Mouse (Mus musculus): Measurements from ENCODE around the gene Acap1. TPM values are rescaled to one million over a fixed set of nuclear protein-coding genes. Genes with fewer than 3 reads are reported as not detected.
A peak's percentile ranks its signal among the peaks of the same experiment; 100 is the strongest.

The Acap1 gene
- polyA plus RNA-seq, 1 experiment from 2014 or later = 6.8 TPM

- Histone ChIP-seq H3K4me3 (ENCODE audit: low read depth, low read length) (no peak overlapping the region), H3K9ac (ENCODE audit: low read depth, low read length) (no peak overlapping the region), H3K4me1 (ENCODE audit: control insufficient read depth, low read depth, low read length) (peaks cover 59% of the 10 kb centered on the region), H3K9me3 (replicated peaks; ENCODE audit: control insufficient read depth, low read length) (no peaks in the 10 kb centered on the region), H3K27me3 (ENCODE audit: control insufficient read depth, insufficient read depth, low read depth, low read length) (no peaks in the 10 kb centered on the region), H3K27ac (ENCODE audit: low read length) (no peak overlapping the region), H3K36me3 (ENCODE audit: control insufficient read depth, insufficient read depth) (no peaks in the 10 kb centered on the region), H3K4me2 (ENCODE audit: low read depth, low read length) (no peak overlapping the region)
- WGBS (ENCODE audit: insufficient replicate concordance) = 67% methylated on average over 4 of the region's 4 CpGs
- ATAC-seq (ENCODE audit: low read depth) = no peak
Observed at GRCm38 (mm10) chr11:69883066-69883465, 12.3 kb downstream of the Acap1 start.

GRCm38 (mm10) chr11:69881787-69882670 is 13.3 kb downstream of the Acap1 start:
- H3K4me1 ChIP-seq (ENCODE audit: control insufficient read depth, low read depth, low read length) = peaks cover 59% of the 10 kb centered on the region

GRCm38 (mm10) chr11:69880853-69881603 is 14.3 kb downstream of the Acap1 start, which contains the start of gene Kctd11:
Kctd11 (minus strand) TSS chr11:69881406.
- Histone ChIP-seq H3K4me3 (ENCODE audit: low read depth, low read length) (peak within 1 kb of the TSS; percentile 67), H3K27me3 (ENCODE audit: control insufficient read depth, insufficient read depth, low read depth, low read length) (no peaks in the 10 kb centered on the region), H3K4me1 (ENCODE audit: control insufficient read depth, low read depth, low read length) (peaks cover 62% of the 10 kb centered on the region), H3K36me3 (ENCODE audit: control insufficient read depth, insufficient read depth) (no peaks in the 10 kb centered on the region), H3K9me3 (replicated peaks; ENCODE audit: control insufficient read depth, low read length) (no peaks in the 10 kb centered on the region), H3K9ac (ENCODE audit: low read depth, low read length) (peak within 1 kb of the TSS; percentile 72), H3K4me2 (ENCODE audit: low read depth, low read length) (peak within 1 kb of the TSS; percentile 93), H3K27ac (ENCODE audit: low read length) (peak within 1 kb of the TSS; percentile 92)
- under 1% methylated on average over 46 of the region's 46 CpGs for WGBS (ENCODE audit: insufficient replicate concordance)
- ATAC-seq (ENCODE audit: low read depth) = peak; percentile 84

More at GRCm38 (mm10) chr11:69881787-69882670, 13.3 kb downstream of the Acap1 start:
- Histone ChIP-seq H3K27ac (ENCODE audit: low read length) (no peak overlapping the region), H3K36me3 (ENCODE audit: control insufficient read depth, insufficient read depth) (no peaks in the 10 kb centered on the region), H3K4me2 (ENCODE audit: low read depth, low read length) (peak overlapping the region; percentile 93), H3K9ac (ENCODE audit: low read depth, low read length) (peak overlapping the region; percentile 72), H3K4me3 (ENCODE audit: low read depth, low read length) (peak overlapping the region; percentile 67), H3K9me3 (replicated peaks; ENCODE audit: control insufficient read depth, low read length) (no peaks in the 10 kb centered on the region), H3K27me3 (ENCODE audit: control insufficient read depth, insufficient read depth, low read depth, low read length) (no peaks in the 10 kb centered on the region)
- 67% methylated on average over 21 of the region's 21 CpGs for WGBS (ENCODE audit: insufficient replicate concordance)
- no peak for ATAC-seq (ENCODE audit: low read depth)

GRCm38 (mm10) chr11:69880506-69880852 is 14.9 kb downstream of the Acap1 start:
- Histone ChIP-seq H3K4me2 (ENCODE audit: low read depth, low read length) (peak overlapping the region; percentile 93), H3K9ac (ENCODE audit: low read depth, low read length) (peak overlapping the region; percentile 72), H3K27me3 (ENCODE audit: control insufficient read depth, insufficient read depth, low read depth, low read length) (no peaks in the 10 kb centered on the region), H3K27ac (ENCODE audit: low read length) (peak overlapping the region; percentile 92), H3K36me3 (ENCODE audit: control insufficient read depth, insufficient read depth) (no peaks in the 10 kb centered on the region), H3K4me1 (ENCODE audit: control insufficient read depth, low read depth, low read length) (peaks cover 68% of the 10 kb centered on the region), H3K4me3 (ENCODE audit: low read depth, low read length) (peak overlapping the region; percentile 67), H3K9me3 (replicated peaks; ENCODE audit: control insufficient read depth, low read length) (no peaks in the 10 kb centered on the region)
- peak; percentile 28 for ATAC-seq (ENCODE audit: low read depth)
- under 1% methylated on average over 18 of the region's 18 CpGs for WGBS (ENCODE audit: insufficient replicate concordance)

- H3K27me3 ChIP-seq (ENCODE audit: control insufficient read depth, insufficient read depth, low read depth, low read length) = no peaks in the 10 kb centered on the region
- H3K36me3 ChIP-seq (ENCODE audit: control insufficient read depth, insufficient read depth) = no peaks in the 10 kb centered on the region
- no peak for ATAC-seq (ENCODE audit: low read depth)
- no peaks in the 10 kb centered on the region for H3K9me3 ChIP-seq (replicated peaks; ENCODE audit: control insufficient read depth, low read length)
- peak overlapping the region; percentile 72; the same call in 1 of the 2 replicates for H3K9ac ChIP-seq (ENCODE audit: low read depth, low read length)
- peak overlapping the region; percentile 77 for H3K27ac ChIP-seq (ENCODE audit: low read length)
- peaks cover 72% of the 10 kb centered on the region for H3K4me1 ChIP-seq (ENCODE audit: control insufficient read depth, low read depth, low read length)
- peak overlapping the region; percentile 93 for H3K4me2 ChIP-seq (ENCODE audit: low read depth, low read length)
- H3K4me3 ChIP-seq (ENCODE audit: low read depth, low read length) = peak overlapping the region; percentile 67
- WGBS (ENCODE audit: insufficient replicate concordance) = 69% methylated on average over 15 of the region's 15 CpGs
Observed at GRCm38 (mm10) chr11:69879711-69880110, 15.6 kb downstream of the Acap1 start.

GRCm38 (mm10) chr11:69878952-69879351 is 16.4 kb downstream of the Acap1 start:
- WGBS (ENCODE audit: insufficient replicate concordance) = 27% methylated on average over 6 of the region's 6 CpGs
- peak; percentile 37 for ATAC-seq (ENCODE audit: low read depth)

GRCm38 (mm10) chr11:69878399-69878798 is 16.9 kb downstream of the Acap1 start:
- Histone ChIP-seq H3K9me3 (replicated peaks; ENCODE audit: control insufficient read depth, low read length) (no peaks in the 10 kb centered on the region), H3K36me3 (ENCODE audit: control insufficient read depth, insufficient read depth) (no peaks in the 10 kb centered on the region), H3K27me3 (ENCODE audit: control insufficient read depth, insufficient read depth, low read depth, low read length) (no peaks in the 10 kb centered on the region), H3K4me2 (ENCODE audit: low read depth, low read length) (no peak overlapping the region), H3K4me1 (ENCODE audit: control insufficient read depth, low read depth, low read length) (peaks cover 67% of the 10 kb centered on the region), H3K9ac (ENCODE audit: low read depth, low read length) (0 out of 2 replicates have a peak overlapping the region, but pooled peaks have one; percentile 35), H3K4me3 (ENCODE audit: low read depth, low read length) (no peak overlapping the region), H3K27ac (ENCODE audit: low read length) (peak overlapping the region; percentile 77)
- WGBS (ENCODE audit: insufficient replicate concordance) = 76% methylated on average over 3 of the region's 3 CpGs
- ATAC-seq (ENCODE audit: low read depth) = no peak

More at GRCm38 (mm10) chr11:69878952-69879351, 16.4 kb downstream of the Acap1 start:
- Histone ChIP-seq H3K4me1 (ENCODE audit: control insufficient read depth, low read depth, low read length) (peaks cover 72% of the 10 kb centered on the region), H3K4me3 (ENCODE audit: low read depth, low read length) (no peak overlapping the region), H3K9me3 (replicated peaks; ENCODE audit: control insufficient read depth, low read length) (no peaks in the 10 kb centered on the region), H3K9ac (ENCODE audit: low read depth, low read length) (peak overlapping the region; percentile 35), H3K4me2 (ENCODE audit: low read depth, low read length) (peak overlapping the region; percentile 93), H3K27me3 (ENCODE audit: control insufficient read depth, insufficient read depth, low read depth, low read length) (no peaks in the 10 kb centered on the region), H3K27ac (ENCODE audit: low read length) (peak overlapping the region; percentile 77), H3K36me3 (ENCODE audit: control insufficient read depth, insufficient read depth) (no peaks in the 10 kb centered on the region)

- Histone ChIP-seq H3K4me2 (ENCODE audit: low read depth, low read length) (0 out of 2 replicates have a peak within 1 kb of the TSS, but pooled peaks have one; percentile 14), H3K27me3 (ENCODE audit: control insufficient read depth, insufficient read depth, low read depth, low read length) (no peaks in the 10 kb centered on the region), H3K36me3 (ENCODE audit: control insufficient read depth, insufficient read depth) (no peaks in the 10 kb centered on the region), H3K4me1 (ENCODE audit: control insufficient read depth, low read depth, low read length) (peaks cover 67% of the 10 kb centered on the region), H3K27ac (ENCODE audit: low read length) (peak within 1 kb of the TSS; percentile 77), H3K4me3 (ENCODE audit: low read depth, low read length) (no peak within 1 kb of the TSS), H3K9ac (ENCODE audit: low read depth, low read length) (0 out of 2 replicates have a peak within 1 kb of the TSS, but pooled peaks have one; percentile 35), H3K9me3 (replicated peaks; ENCODE audit: control insufficient read depth, low read length) (no peaks in the 10 kb centered on the region)
- 74% methylated on average over 11 of the region's 11 CpGs for WGBS (ENCODE audit: insufficient replicate concordance)
- no peak for ATAC-seq (ENCODE audit: low read depth)
Observed at GRCm38 (mm10) chr11:69877878-69878277, 17.5 kb downstream of the Acap1 start, which contains the start of gene Tmem95. Tmem95 (minus strand) TSS chr11:69878018.
